Mouse (Mus musculus) kidney, adult 9 months (tissue): ENCODE measurements at regions not wholly inside any gene's neighbourhood (a gene's known extent, or its start where the extent isn't known, plus 50 kb on each side); places are given as distances from the start of the nearest gene placed in this dataset.
A peak's percentile ranks its signal among the peaks of the same experiment; 100 is the strongest.
"Not testable (repeated sequence)": the region's sequence is repeated elsewhere in the genome, so short reads cannot be mapped to it uniquely, and the experiment has no call there.

ENCODE experiments used
- DNase-seq: peaks from one replicate; pipeline ENCODE4 v3.0.0; 2022

GRCm38 (mm10) chr14:101067082-101067481, 133.0 kb downstream of the Prr30 start:
- no peak for DNase-seq

- no peak for DNase-seq
Observed at GRCm38 (mm10) chr14:101056874-101057273, 143.3 kb downstream of the Prr30 start.

- no peak for DNase-seq
Observed at GRCm38 (mm10) chr14:101055915-101056314, 144.2 kb downstream of the Prr30 start.

GRCm38 (mm10) chr14:101054786-101055185, 145.3 kb downstream of the Prr30 start:
- DNase-seq: peak; percentile 62

- DNase-seq: no peak
Observed at GRCm38 (mm10) chr14:101052760-101053159, 147.4 kb downstream of the Prr30 start.

GRCm38 (mm10) chr14:101050212-101050611, 149.9 kb downstream of the Prr30 start:
- no peak for DNase-seq

- DNase-seq: no peak
Observed at GRCm38 (mm10) chr14:101049664-101050203, 150.4 kb downstream of the Prr30 start.

GRCm38 (mm10) chr14:101043494-101043893, 156.6 kb downstream of the Prr30 start:
- no peak for DNase-seq

GRCm38 (mm10) chr14:101001070-101001469, 199.1 kb downstream of the Prr30 start:
- DNase-seq: peak; percentile 9

- DNase-seq: no peak
Observed at GRCm38 (mm10) chr14:100980754-100981153, 219.4 kb downstream of the Prr30 start.

GRCm38 (mm10) chr14:100978515-100978914, 221.6 kb downstream of the Prr30 start:
- DNase-seq: no peak

- no peak for DNase-seq
Observed at GRCm38 (mm10) chr14:100970970-100971369, 229.2 kb downstream of the Prr30 start.

- peak; percentile 3 for DNase-seq
Observed at GRCm38 (mm10) chr14:100960198-100960597, 239.9 kb downstream of the Prr30 start.

GRCm38 (mm10) chr14:100955806-100956436, 244.2 kb downstream of the Prr30 start:
- no peak for DNase-seq

GRCm38 (mm10) chr14:100950681-100951119, 249.4 kb downstream of the Prr30 start:
- no peak for DNase-seq

- not testable (repeated sequence) for DNase-seq
Observed at GRCm38 (mm10) chr14:100947625-100948024, 252.5 kb downstream of the Prr30 start.

GRCm38 (mm10) chr14:100937358-100937887, 262.7 kb downstream of the Prr30 start:
- DNase-seq: no peak

GRCm38 (mm10) chr14:100934554-100934953, 265.6 kb downstream of the Prr30 start:
- DNase-seq: no peak

- DNase-seq: no peak
Observed at GRCm38 (mm10) chr14:100924880-100925279, 275.2 kb downstream of the Prr30 start.

GRCm38 (mm10) chr14:100900221-100900620, 299.9 kb downstream of the Prr30 start:
- no peak for DNase-seq

- DNase-seq: no peak
Observed at GRCm38 (mm10) chr14:100899074-100899473, 301.1 kb downstream of the Prr30 start.

- DNase-seq: peak; percentile 64
Observed at GRCm38 (mm10) chr14:100889163-100890157, 310.7 kb downstream of the Prr30 start.

- DNase-seq: no peak
Observed at GRCm38 (mm10) chr14:100883115-100883514, 317.0 kb downstream of the Prr30 start.
